Mouse (Mus musculus) layer of hippocampus, adult 2 months (tissue): ENCODE measurements around the gene L3mbtl3. TPM values are rescaled to one million over a fixed set of nuclear protein-coding genes. Genes with fewer than 3 reads are reported as not detected.

Experiments
- DNase-seq, 2 experiments: peaks; one replicate each; pipeline ENCODE4 v3.0.0; 2022; ENCODE audit warnings: low spot score in 2 of 2
- H3K27ac ChIP-seq: fragments of 200-600 bp; 2 replicates; pipeline ENCODE4 v1.8.1; 2022
- H3K4me3 ChIP-seq: fragments of 200-600 bp; 2 replicates; pipeline ENCODE4 v1.8.1; 2022; ENCODE audit warnings: mild to moderate bottlenecking
- CTCF ChIP-seq: fragments of 200-600 bp; conservative IDR thresholded peaks from 2 replicates; pipeline ENCODE4 v1.8.1; 2022; ENCODE audit warnings: antibody characterized with exemption, mild to moderate bottlenecking, moderate library complexity
- microRNA-seq, 2 experiments: library from miRNA; unstranded; fragments of <30 nt; microRNA quantifications; one replicate each; pipeline ENCODE4 v1.2.0; 2021
- total RNA-seq, 2 experiments: library from RNA; stranded (reverse); gene quantifications; 2 replicates each; pipeline ENCODE4 v1.2.3; 2021

The L3mbtl3 gene
- total RNA-seq, 2 experiments from 2014 or later: 18.3 to 19.0 TPM

GRCm38 (mm10) chr10:26263744-26264459 is 111.9 kb downstream of the L3mbtl3 start:
- Histone ChIP-seq H3K27ac (no peak overlapping the region), H3K4me3 (no peak overlapping the region)
- TF ChIP-seq CTCF: no peak
- no peak for DNase-seq

DNA sequence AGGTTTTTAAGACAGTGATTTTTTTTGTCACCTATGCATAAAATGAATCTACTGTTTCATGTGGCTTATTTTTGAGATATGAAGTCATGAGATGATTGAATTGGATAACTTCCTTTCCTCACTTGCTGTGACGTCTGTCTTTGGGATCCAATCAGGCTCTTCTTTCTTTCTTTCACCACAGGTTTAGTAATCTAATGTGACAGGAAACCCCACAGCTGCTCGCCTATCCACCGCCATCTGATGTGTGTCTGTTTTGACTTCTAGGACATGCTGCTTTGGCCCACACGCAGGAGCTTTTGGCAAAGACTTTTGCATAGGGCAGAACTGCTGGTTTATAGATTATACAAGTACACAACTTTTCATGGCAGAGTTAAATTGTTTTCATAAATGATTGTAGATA is 115.9 kb downstream of the L3mbtl3 start:
- Histone ChIP-seq H3K27ac (no peak overlapping the region), H3K4me3 (no peak overlapping the region)
- no peak for DNase-seq
- no peak for TF ChIP-seq CTCF

DNA sequence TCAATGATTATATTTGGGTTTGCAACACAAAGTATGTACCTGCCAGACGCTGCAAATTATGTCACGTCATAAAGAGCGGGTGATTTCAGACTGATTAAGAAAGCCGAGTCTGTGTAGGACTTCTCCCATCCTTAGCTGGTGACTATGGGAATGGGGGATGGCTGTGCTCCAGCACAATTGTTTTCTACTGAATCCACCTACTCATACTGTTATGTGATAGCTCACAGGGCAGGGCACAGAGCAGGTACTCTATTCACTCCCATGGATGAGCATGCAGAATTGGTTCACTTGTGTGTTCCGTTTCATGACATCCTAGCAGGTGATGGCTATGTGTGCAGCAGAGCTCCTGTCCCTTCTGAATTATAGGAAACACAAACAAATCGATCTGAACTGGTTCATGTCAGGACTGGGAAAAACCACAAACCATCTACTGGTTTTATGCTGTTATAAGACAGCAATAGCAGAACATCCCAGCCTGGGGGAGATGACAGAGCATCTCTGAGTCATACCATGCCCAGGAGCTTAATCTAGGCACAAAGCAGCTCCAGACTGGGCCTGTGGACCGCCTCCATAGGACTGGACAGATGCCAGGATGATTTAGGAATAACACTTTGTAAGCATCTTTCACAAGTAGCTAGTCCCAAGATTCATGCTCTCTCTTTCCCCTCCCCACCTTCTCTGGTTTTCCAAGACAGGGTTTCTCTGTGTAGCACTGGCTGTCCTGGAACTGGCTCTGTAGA is 126.2 kb downstream of the L3mbtl3 start:
- no peak for TF ChIP-seq CTCF
- Histone ChIP-seq H3K27ac (no peak overlapping the region), H3K4me3 (no peak overlapping the region)
- peak; percentile 21 to 48 for DNase-seq

- TF ChIP-seq CTCF: no peak
- Histone ChIP-seq H3K4me3 (no peak overlapping the region), H3K27ac (no peak overlapping the region)
- DNase-seq: no peak
These were observed 131.3 kb downstream of the L3mbtl3 start for GRCm38 (mm10) chr10:26244466-26244865.

DNA sequence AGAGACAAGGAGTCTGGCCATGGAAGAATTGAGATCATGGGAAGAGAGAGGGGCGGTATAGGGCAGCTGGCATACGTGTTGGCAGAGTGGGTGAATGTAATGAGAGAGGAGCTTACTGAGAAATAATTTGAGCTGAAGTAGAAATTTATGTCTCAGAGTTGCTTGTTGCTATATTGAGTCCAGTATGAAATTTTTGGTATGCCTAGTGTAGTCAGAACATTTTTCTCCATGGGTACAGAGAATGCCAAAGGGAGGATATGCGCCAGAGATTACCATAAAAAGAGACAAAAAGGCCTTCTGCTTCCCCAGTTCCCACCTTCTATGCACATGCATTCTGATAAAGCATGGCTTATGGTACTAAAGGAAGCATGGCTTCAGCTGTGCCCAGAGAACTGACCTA is 132.6 kb downstream of the L3mbtl3 start:
- DNase-seq: no peak
- no peak for TF ChIP-seq CTCF
- Histone ChIP-seq H3K4me3 (no peak overlapping the region), H3K27ac (no peak overlapping the region)

GRCm38 (mm10) chr10:26239090-26239489 is 136.7 kb downstream of the L3mbtl3 start:
- DNase-seq: no peak
- no peak for TF ChIP-seq CTCF
- Histone ChIP-seq H3K27ac (no peak overlapping the region), H3K4me3 (no peak overlapping the region)

DNA sequence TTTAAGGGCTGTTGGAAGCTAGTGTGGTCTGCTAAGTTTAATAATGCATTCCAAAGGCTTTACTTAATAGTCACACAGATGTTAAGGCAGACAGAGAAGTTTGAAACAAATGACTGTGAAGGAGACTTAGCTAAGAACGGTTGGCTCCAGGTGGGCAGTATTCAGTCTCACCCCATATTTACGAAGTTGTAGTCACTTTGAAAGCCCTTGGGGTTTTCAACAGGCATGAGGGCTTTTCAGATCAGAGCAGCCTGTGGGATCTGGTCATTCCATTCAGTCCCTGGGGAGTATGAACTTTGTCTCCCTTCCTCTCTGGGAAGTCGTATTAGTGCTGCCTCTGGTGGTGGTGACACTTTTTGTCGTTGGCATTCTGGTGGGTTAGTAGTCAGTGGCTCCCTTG is 137.2 kb downstream of the L3mbtl3 start:
- DNase-seq: no peak
- TF ChIP-seq CTCF: no peak
- H3K27ac ChIP-seq: no peak overlapping the region
- no peak overlapping the region for H3K4me3 ChIP-seq

DNA sequence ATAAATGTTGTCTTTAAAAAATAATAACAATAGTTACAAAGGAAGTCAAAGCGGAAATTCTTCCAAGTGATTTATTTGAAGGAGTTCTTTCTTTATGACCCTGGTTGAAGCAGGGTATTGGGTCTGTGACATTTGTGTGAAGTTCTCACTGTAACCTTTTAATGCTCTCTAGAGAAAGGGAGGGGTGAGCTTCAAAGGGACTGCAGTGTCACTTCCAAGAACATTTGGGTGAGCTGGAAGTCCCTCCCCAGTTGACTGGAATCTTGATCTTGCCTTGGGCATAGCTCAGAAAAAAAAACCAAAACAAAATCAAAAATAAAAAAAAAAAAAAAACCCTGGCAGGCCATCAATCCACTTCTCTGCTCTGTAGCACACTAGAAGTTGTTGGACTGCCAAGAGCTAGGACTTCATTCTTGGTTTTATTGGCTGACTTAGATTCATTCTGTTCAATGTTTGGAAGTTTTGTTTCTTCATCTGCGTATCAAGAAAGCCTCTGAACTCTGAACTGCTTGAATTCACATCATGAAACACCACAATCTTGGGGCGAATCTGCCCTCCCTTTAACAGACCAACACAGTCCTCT is 143.6 kb downstream of the L3mbtl3 start:
- Histone ChIP-seq H3K27ac (no peak overlapping the region), H3K4me3 (no peak overlapping the region)
- TF ChIP-seq CTCF: no peak
- DNase-seq: no peak

DNA sequence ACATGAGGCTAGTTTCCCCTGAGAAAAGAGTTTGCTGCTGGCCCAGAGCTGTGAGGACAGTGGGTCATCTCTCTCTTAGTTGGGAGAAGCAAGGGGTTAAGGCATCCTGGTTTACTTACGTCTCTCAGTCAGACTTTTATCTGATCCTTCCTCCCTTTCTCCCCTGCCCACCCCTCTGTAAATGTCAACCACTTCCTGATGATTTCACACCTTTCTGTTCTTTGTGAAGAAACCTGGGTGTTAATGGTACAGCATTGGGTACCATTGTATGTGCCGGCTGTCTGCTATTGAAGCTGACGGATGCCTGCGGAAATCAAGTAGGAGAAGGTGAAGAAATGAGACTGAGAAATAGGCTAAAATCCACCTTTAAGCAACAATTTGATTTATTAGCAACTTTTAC is 146.3 kb downstream of the L3mbtl3 start, which contains the start of gene Samd3:
Samd3 (plus strand) TSS at position 220 of the 400 bp plus-strand sequence.
- Histone ChIP-seq H3K27ac (no peak within 1 kb of the TSS), H3K4me3 (no peak within 1 kb of the TSS)
- DNase-seq: no peak
- no peak for TF ChIP-seq CTCF

GRCm38 (mm10) chr10:26228187-26228586 is 147.6 kb downstream of the L3mbtl3 start:
- TF ChIP-seq CTCF: no peak
- no peak for DNase-seq
- H3K4me3 ChIP-seq: no peak overlapping the region

GRCm38 (mm10) chr10:26226734-26227133 is 149.0 kb downstream of the L3mbtl3 start:
- no peak for DNase-seq
- no peak overlapping the region for H3K27ac ChIP-seq
- H3K4me3 ChIP-seq: no peak overlapping the region
- no peak for TF ChIP-seq CTCF

More at GRCm38 (mm10) chr10:26228187-26228586, 147.6 kb downstream of the L3mbtl3 start:
- H3K27ac ChIP-seq: no peak overlapping the region

DNA sequence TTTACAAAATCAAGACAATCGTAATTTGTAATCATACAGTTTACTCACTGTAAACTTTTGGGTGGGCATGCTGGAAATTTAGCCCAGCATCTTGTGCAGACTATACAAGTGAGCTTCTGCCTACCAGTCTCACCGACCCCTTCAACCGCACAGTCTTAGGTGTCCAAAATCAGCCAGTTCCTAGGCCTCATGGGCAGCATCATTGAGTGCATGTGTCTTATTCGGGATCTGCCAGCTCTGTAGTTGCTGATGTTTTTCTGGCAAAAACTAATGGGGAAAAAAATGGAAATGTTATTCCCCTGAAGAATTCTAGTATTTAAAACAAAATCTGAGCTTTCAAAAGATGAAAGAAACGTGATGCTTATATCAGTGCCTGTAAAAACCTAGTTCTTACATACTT is 149.5 kb downstream of the L3mbtl3 start:
- Histone ChIP-seq H3K27ac (no peak overlapping the region), H3K4me3 (no peak overlapping the region)
- DNase-seq: no peak
- no peak for TF ChIP-seq CTCF

Small RNAs within 50 kb of the gene (microRNA-seq; reads per million reads assigned to microRNA genes)
- 0 reads per million in 2 experiments for gene Gm27754

Other genes starting within 250 kb of the L3mbtl3 start
- not detected for gene Samd3, start 146.3 kb downstream of the L3mbtl3 start, total RNA-seq